Mouse (Mus musculus) kidney, embryonic 15.5 days (tissue): Measurements from ENCODE around the gene Fgf13. TPM values are rescaled to one million over a fixed set of nuclear protein-coding genes. Genes with fewer than 3 reads are reported as not detected.

ENCODE experiments used
- ATAC-seq: fragments of 200-750 bp; cut with Nextera tagmentation; replicated peaks from 2 replicates; pipeline ENCODE4 v1.8.0; 2017; ENCODE audit warnings: moderate TSS enrichment; ENCODE audit not compliant: low FRiP score
- H3K27ac ChIP-seq: fragments of 300-500 bp; sonication (generic); 2 replicates; pipeline ENCODE4 v1.5.1; 2015; ENCODE audit warnings: mild to moderate bottlenecking, inconsistent platforms
- H3K27me3 ChIP-seq: fragments of 300-500 bp; sonication (generic); 2 replicates; pipeline ENCODE4 v1.6.1; 2015; ENCODE audit warnings: inconsistent platforms
- H3K36me3 ChIP-seq: fragments of 300-500 bp; sonication (generic); 2 replicates; pipeline ENCODE4 v1.6.1; 2015; ENCODE audit warnings: inconsistent platforms
- H3K4me1 ChIP-seq: fragments of 300-500 bp; sonication (generic); 2 replicates; pipeline ENCODE4 v1.6.1; 2015; ENCODE audit warnings: inconsistent platforms
- H3K4me2 ChIP-seq: fragments of 300-500 bp; sonication (generic); 2 replicates; pipeline ENCODE4 v1.6.1; 2015; ENCODE audit warnings: moderate library complexity, mild to moderate bottlenecking, inconsistent platforms
- H3K4me3 ChIP-seq: fragments of 300-500 bp; sonication (generic); replicated peaks from 2 replicates; pipeline ENCODE4 v1.5.1; 2015; ENCODE audit warnings: mild to moderate bottlenecking, inconsistent platforms
- H3K9ac ChIP-seq: fragments of 300-500 bp; sonication (generic); 2 replicates; pipeline ENCODE4 v1.6.1; 2015; ENCODE audit warnings: mild to moderate bottlenecking, inconsistent platforms
- H3K9me3 ChIP-seq: fragments of 300-500 bp; sonication (generic); replicated peaks from 2 replicates; pipeline ENCODE4 v1.6.1; 2016; ENCODE audit warnings: inconsistent platforms
- WGBS: fragments of 180-500 bp; shearing (Covaris S2); methylation state at CpG from one replicate; pipeline ENCODE4 v1.1.7; 2015; ENCODE audit warnings: mixed read lengths; 5-methylcytosine and 5-hydroxymethylcytosine counted together
- microRNA counts: library from miRNA; unstranded; fragments of <30 nt; microRNA quantifications from one replicate; lab custom pipeline; 2016
- microRNA-seq: library from miRNA; unstranded; fragments of <30 nt; microRNA quantifications from one replicate; pipeline ENCODE4, GENCODE M21; 2016
- polyA plus RNA-seq: library from polyadenylated mRNA; unstranded; fragments of >200 nt; fragmentation: Nextera tagmentation; extraction: Ambion mirVana; gene quantifications from 2 replicates; pipeline ENCODE4 v1.2.1, GENCODE M21; 2015

Fgf13 gene
- polyA plus RNA-seq, 1 experiment from 2014 or later, result 5.4 TPM

DNA sequence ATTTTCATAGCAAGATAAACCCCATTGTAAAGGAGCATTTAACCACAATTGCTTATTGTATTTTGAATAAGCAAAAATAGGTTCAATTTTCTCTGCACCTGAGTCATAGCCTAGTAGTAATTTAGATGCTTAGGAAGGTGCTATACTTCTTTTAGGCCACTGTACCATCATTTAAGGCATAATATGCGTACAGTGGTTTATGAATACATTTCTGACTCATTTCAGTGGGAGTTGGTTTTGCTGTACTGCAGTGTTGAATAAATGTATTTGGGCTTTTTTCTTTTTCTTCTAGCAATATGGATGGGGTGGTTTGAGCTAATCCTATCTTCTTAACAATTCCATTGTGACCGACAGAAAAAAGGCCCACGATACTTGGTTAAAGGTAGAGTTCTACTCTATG is 481.9 kb downstream of the Fgf13 start:
- Histone ChIP-seq H3K36me3 (no peaks in the 10 kb centered on the region), H3K27ac (no peak overlapping the region), H3K4me2 (no peak overlapping the region), H3K4me3 (no peak overlapping the region), H3K9me3 (no peaks in the 10 kb centered on the region), H3K4me1 (no peaks in the 10 kb centered on the region), H3K27me3 (no peaks in the 10 kb centered on the region), H3K9ac (no peak overlapping the region)
- WGBS, result 82% methylated on average over 3 of the region's 3 CpGs
- no peak for ATAC-seq

DNA sequence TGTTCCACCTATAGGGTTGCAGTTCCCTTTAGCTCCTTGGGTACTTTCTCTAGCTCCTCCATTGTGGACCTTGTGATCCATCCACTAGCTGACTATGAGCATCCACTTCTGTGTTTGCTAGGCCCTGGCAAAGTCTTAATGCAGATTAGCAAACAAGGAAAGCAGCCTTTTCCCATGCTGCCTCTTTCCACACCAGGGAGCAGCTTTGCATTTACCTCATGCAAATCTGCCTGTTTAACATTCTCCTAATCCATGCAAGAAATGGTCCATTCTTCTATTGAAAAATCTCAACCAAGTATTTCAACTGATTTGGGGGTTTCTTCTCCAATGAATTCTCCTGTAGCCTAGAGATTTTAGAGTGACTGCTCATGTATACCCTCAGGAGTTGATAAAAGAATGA is 487.4 kb downstream of the Fgf13 start:
- Histone ChIP-seq H3K27ac (no peak overlapping the region), H3K4me3 (no peak overlapping the region)
- ATAC-seq, result no peak

GRCm38 (mm10) chrX:59072083-59072482 is 495.8 kb downstream of the Fgf13 start:
- no peak overlapping the region for H3K4me2 ChIP-seq
- ATAC-seq, result no peak
- no peaks in the 10 kb centered on the region for H3K36me3 ChIP-seq
- WGBS, result 74% methylated on average over 3 of the region's 3 CpGs
- H3K27ac ChIP-seq, result no peak overlapping the region
- H3K9ac ChIP-seq, result no peak overlapping the region
- H3K27me3 ChIP-seq, result no peaks in the 10 kb centered on the region
- no peaks in the 10 kb centered on the region for H3K9me3 ChIP-seq
- no peak overlapping the region for H3K4me3 ChIP-seq
- no peaks in the 10 kb centered on the region for H3K4me1 ChIP-seq

More for the DNA sequence above, 487.4 kb downstream of the Fgf13 start:
- Histone ChIP-seq H3K9ac (no peak overlapping the region), H3K9me3 (no peaks in the 10 kb centered on the region), H3K27me3 (no peaks in the 10 kb centered on the region), H3K4me2 (no peak overlapping the region), H3K4me1 (no peaks in the 10 kb centered on the region), H3K36me3 (no peaks in the 10 kb centered on the region)

- Histone ChIP-seq H3K9me3 (no peaks in the 10 kb centered on the region), H3K4me2 (no peak overlapping the region), H3K9ac (no peak overlapping the region), H3K27ac (no peak overlapping the region), H3K4me1 (no peaks in the 10 kb centered on the region), H3K4me3 (no peak overlapping the region), H3K36me3 (no peaks in the 10 kb centered on the region), H3K27me3 (no peaks in the 10 kb centered on the region)
- no peak for ATAC-seq
- 76% methylated on average over 4 of the region's 4 CpGs for WGBS
Observed at GRCm38 (mm10) chrX:59063157-59063556, 504.7 kb downstream of the Fgf13 start.

DNA sequence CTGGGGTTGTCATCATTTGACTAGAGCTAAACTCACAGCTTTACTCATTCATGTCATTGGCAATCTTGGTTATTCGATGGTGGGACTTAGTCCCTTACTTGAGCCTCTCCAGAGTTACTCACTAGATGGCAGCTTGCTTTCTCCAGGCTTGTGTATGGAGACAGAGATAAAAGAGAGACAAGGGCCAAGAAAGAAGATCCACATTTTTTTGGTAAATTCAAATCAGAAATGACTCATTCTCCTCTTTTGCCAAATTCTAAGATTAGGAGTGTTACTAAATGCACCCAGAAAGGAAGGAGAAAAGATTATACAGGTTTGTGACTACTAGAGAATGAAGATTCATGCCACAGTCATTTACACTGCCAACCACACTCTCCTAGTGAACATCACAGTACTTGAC is 532.9 kb downstream of the Fgf13 start:
- no peak for ATAC-seq
- Histone ChIP-seq H3K4me1 (no peaks in the 10 kb centered on the region), H3K9ac (no peak overlapping the region), H3K36me3 (no peaks in the 10 kb centered on the region), H3K4me2 (no peak overlapping the region), H3K27ac (no peak overlapping the region), H3K4me3 (no peak overlapping the region), H3K9me3 (no peaks in the 10 kb centered on the region), H3K27me3 (no peaks in the 10 kb centered on the region)
- 72% methylated on average over 1 of the region's 1 CpGs for WGBS

MicroRNA genes within 50 kb of the gene (microRNA counts, 519-probe panel; counts per million panel counts)
- 31.7 counts per million for microRNA mmu-miR-504 (lab: Ali Mortazavi, UCI)

Small RNA genes within 50 kb of the gene (microRNA-seq; reads per million reads assigned to microRNA genes)
- 1.2 reads per million for gene Mir504
